Mouse (Mus musculus): Measurements from ENCODE around the gene Dscam.
"Not testable (repeated sequence)": the region's sequence is repeated elsewhere in the genome, so short reads cannot be mapped to it uniquely, and the experiment has no call there.

The Dscam gene

GRCm38 (mm10) chr16:96931771-96932170 is 238.8 kb downstream of the Dscam start:
- no peak for DNase-seq

GRCm38 (mm10) chr16:96928011-96928410 is 242.5 kb downstream of the Dscam start:
- no peak for DNase-seq

GRCm38 (mm10) chr16:96927408-96927807 is 243.1 kb downstream of the Dscam start:
- DNase-seq: no peak

- DNase-seq: no peak
Observed at GRCm38 (mm10) chr16:96926977-96927376, 243.6 kb downstream of the Dscam start.

- no peak for DNase-seq
Observed at GRCm38 (mm10) chr16:96923941-96924340, 246.6 kb downstream of the Dscam start.

GRCm38 (mm10) chr16:96914495-96914894 is 256.1 kb downstream of the Dscam start:
- DNase-seq: no peak

- no peak for DNase-seq
Observed at GRCm38 (mm10) chr16:96912836-96913235, 257.7 kb downstream of the Dscam start.

GRCm38 (mm10) chr16:96912103-96912502 is 258.4 kb downstream of the Dscam start:
- DNase-seq: no peak

GRCm38 (mm10) chr16:96910405-96911164 is 260.0 kb downstream of the Dscam start:
- DNase-seq: no peak

- DNase-seq: no peak
Observed at GRCm38 (mm10) chr16:96907818-96908217, 262.7 kb downstream of the Dscam start.

- DNase-seq: no peak
Observed at GRCm38 (mm10) chr16:96907081-96907480, 263.5 kb downstream of the Dscam start.

- no peak for DNase-seq
Observed at GRCm38 (mm10) chr16:96906630-96907029, 263.9 kb downstream of the Dscam start.

- DNase-seq: no peak
Observed at GRCm38 (mm10) chr16:96904761-96905160, 265.8 kb downstream of the Dscam start.

- DNase-seq: no peak
Observed at GRCm38 (mm10) chr16:96904359-96904758, 266.2 kb downstream of the Dscam start.

- no peak for DNase-seq
Observed at GRCm38 (mm10) chr16:96902596-96902995, 268.0 kb downstream of the Dscam start.

GRCm38 (mm10) chr16:96901234-96902014 is 269.1 kb downstream of the Dscam start:
- no peak for DNase-seq

- no peak for DNase-seq
Observed at GRCm38 (mm10) chr16:96899329-96899728, 271.2 kb downstream of the Dscam start.

- no peak for DNase-seq
Observed at GRCm38 (mm10) chr16:96896510-96897133, 273.9 kb downstream of the Dscam start.

- no peak for DNase-seq
Observed at GRCm38 (mm10) chr16:96888036-96888435, 282.5 kb downstream of the Dscam start.

- no peak for DNase-seq
Observed at GRCm38 (mm10) chr16:96885817-96886216, 284.7 kb downstream of the Dscam start.

GRCm38 (mm10) chr16:96884590-96884989 is 286.0 kb downstream of the Dscam start:
- DNase-seq: not testable (repeated sequence)

- DNase-seq: no peak
Observed at GRCm38 (mm10) chr16:96877271-96877670, 293.3 kb downstream of the Dscam start.

- DNase-seq: no peak
Observed at GRCm38 (mm10) chr16:96872799-96873198, 297.8 kb downstream of the Dscam start.

GRCm38 (mm10) chr16:96857571-96857970 is 313.0 kb downstream of the Dscam start:
- no peak for DNase-seq
